Mouse (Mus musculus) cerebellum, postnatal 14 days (tissue): Measurements from ENCODE around the gene Erp29.

Experiments
- DNase-seq, 2 experiments: peaks; one replicate each; pipeline ENCODE4 v3.0.0; 2021; ENCODE audit warnings: mixed read lengths in 2 of 2

Erp29 gene

GRCm38 (mm10) chr5:121448450-121448849 is 3.9 kb downstream of the Erp29 start:
- peak in 1 of 2 experiments; percentile 39 for DNase-seq

- no peak for DNase-seq
Measured at GRCm38 (mm10) chr5:121444870-121445269, 7.4 kb downstream of the Erp29 start.

- peak; percentile 47 to 78 for DNase-seq
Measured at GRCm38 (mm10) chr5:121443548-121443947, 8.8 kb downstream of the Erp29 start.

GRCm38 (mm10) chr5:121438756-121439155 is 13.6 kb downstream of the Erp29 start:
- DNase-seq, result no peak

- DNase-seq, result peak in 1 of 2 experiments; percentile 24
Measured at GRCm38 (mm10) chr5:121438131-121438530, 14.2 kb downstream of the Erp29 start.

- DNase-seq, result no peak
Measured at GRCm38 (mm10) chr5:121428954-121429353, 23.4 kb downstream of the Erp29 start.

GRCm38 (mm10) chr5:121423297-121423696 is 29.0 kb downstream of the Erp29 start:
- DNase-seq, result no peak

GRCm38 (mm10) chr5:121422787-121423186 is 29.5 kb downstream of the Erp29 start:
- DNase-seq, result no peak

- no peak for DNase-seq
Measured at GRCm38 (mm10) chr5:121420721-121421120, 31.6 kb downstream of the Erp29 start.

GRCm38 (mm10) chr5:121410975-121411374 is 41.3 kb downstream of the Erp29 start:
- DNase-seq, result no peak

GRCm38 (mm10) chr5:121407856-121408255 is 44.5 kb downstream of the Erp29 start:
- DNase-seq, result no peak

- no peak for DNase-seq
Measured at GRCm38 (mm10) chr5:121400849-121401248, 51.5 kb downstream of the Erp29 start.

- no peak for DNase-seq
Measured at GRCm38 (mm10) chr5:121400064-121400463, 52.2 kb downstream of the Erp29 start.

GRCm38 (mm10) chr5:121399540-121399939 is 52.8 kb downstream of the Erp29 start:
- DNase-seq, result no peak

GRCm38 (mm10) chr5:121398965-121399462 is 53.3 kb downstream of the Erp29 start:
- no peak for DNase-seq

- DNase-seq, result peak in 1 of 2 experiments; percentile 58
Measured at GRCm38 (mm10) chr5:121398146-121398964, 54.0 kb downstream of the Erp29 start.

- DNase-seq, result peak; percentile 97 to 98
Measured at GRCm38 (mm10) chr5:121397187-121398145, 54.8 kb downstream of the Erp29 start, which contains the start of gene Naa25. Gene Naa25 (plus strand): TSS chr5:121397936.

- DNase-seq, result no peak
Measured at GRCm38 (mm10) chr5:121395621-121396020, 56.7 kb downstream of the Erp29 start.

- DNase-seq, result no peak
Measured at GRCm38 (mm10) chr5:121393402-121393801, 58.9 kb downstream of the Erp29 start.

GRCm38 (mm10) chr5:121392667-121393380 is 59.5 kb downstream of the Erp29 start:
- DNase-seq, result peak; percentile 74 to 78

GRCm38 (mm10) chr5:121389691-121390090 is 62.6 kb downstream of the Erp29 start:
- DNase-seq, result no peak

- no peak for DNase-seq
Measured at GRCm38 (mm10) chr5:121389106-121389505, 63.2 kb downstream of the Erp29 start.
